ENCODE assay signal across 11 mouse cellular contexts in the genomic region with DNA sequence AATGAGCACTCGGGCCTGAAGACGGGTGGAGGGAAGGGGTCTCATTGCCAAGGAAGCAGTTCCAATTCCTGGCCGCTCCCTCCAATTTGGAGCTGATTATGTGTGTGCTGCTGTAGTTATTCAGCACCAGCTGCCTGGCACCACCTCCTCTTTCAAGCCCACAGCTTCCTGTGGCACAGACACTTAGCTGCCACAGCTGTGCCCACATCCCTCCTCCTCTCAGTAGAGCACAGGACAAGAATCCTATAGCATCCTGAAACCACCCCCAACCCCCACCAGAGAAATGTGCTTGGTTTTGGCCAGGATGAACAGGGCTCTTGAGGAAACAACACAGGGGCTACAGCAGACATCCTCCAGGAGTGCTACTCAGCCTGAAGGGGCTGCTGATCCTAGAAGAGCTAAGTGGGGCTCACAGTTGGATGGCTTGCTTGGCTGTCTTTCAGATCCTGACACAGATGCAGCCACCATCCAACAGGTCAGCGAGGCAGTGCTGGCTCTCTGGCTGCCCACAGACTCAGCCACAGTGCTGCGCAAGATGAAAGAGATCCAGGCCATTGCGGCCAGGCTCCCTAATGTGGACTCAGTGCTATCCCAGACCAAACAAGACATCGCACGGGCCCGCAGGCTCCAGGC. TPM values are rescaled to one million over a fixed set of nuclear protein-coding genes. Genes with fewer than 3 reads are reported as not detected.
DNase-seq lines count a peak whose midpoint lies in the region; ATAC-seq lines count a peak whose summit lies in the region.
"Had no signal": no experiment of that assay in that cellular context is flagged by ENCODE, and none has a peak within 500 bp of the region (broad histone marks: within the 10 kb centered on the region; RNA-seq: fewer than 3 reads in every experiment).

No protein-coding gene starts in this region.

- DNase-seq in layer of hippocampus, adult 11-12 months (ENCODE audit: low spot score): peak; percentile 61
- DNase-seq in layer of hippocampus, adult 18-20 months (ENCODE audit: low spot score in 2 of 2): no peak
- DNase-seq in limb, embryonic 10.5 days (ENCODE audit: low spot score): no peak
- peak; percentile 88 for DNase-seq in telencephalon, adult 2 months (ENCODE audit: low read depth, low spot score)
- no peak for DNase-seq in adrenal gland, postnatal 4 days (ENCODE audit: low spot score in 2 of 2)
- no peak for DNase-seq in adipocyte (ENCODE audit: low spot score)
- DNase-seq: kidney, postnatal 25 days; lung, postnatal 36 days had no signal

- no peak overlapping the region for H3K4me3 ChIP-seq in forebrain, embryonic 15.5 days
- H3K4me3 ChIP-seq in limb, embryonic 10.5 days: no peak overlapping the region
- H3K4me3 ChIP-seq in heart, embryonic 12.5 days: no peak overlapping the region

- peak; percentile 80 for ATAC-seq in forebrain, embryonic 15.5 days (replicated peaks)
- no peak for ATAC-seq in heart, embryonic 12.5 days (ENCODE audit: insufficient number of reproducible peaks, low FRiP score)

- H3K27ac ChIP-seq in forebrain, embryonic 15.5 days (replicated peaks): peak overlapping the region; percentile 77
- 0 out of 2 replicates have a peak overlapping the region, but pooled peaks have one; percentile 36 for H3K27ac ChIP-seq in limb, embryonic 10.5 days
- no peak overlapping the region for H3K27ac ChIP-seq in heart, embryonic 12.5 days (ENCODE audit: poor library complexity, severe bottlenecking)

- H3K27me3 ChIP-seq in forebrain, embryonic 15.5 days: no peaks in the 10 kb centered on the region
- no peaks in the 10 kb centered on the region for H3K27me3 ChIP-seq in limb, embryonic 10.5 days (ENCODE audit: low read depth, poor library complexity, severe bottlenecking)
- H3K27me3 ChIP-seq in heart, embryonic 12.5 days (replicated peaks): peaks cover 14% of the 10 kb centered on the region; the same call in 1 of the 2 replicates

- H3K4me2 ChIP-seq in forebrain, embryonic 15.5 days (replicated peaks): no peak overlapping the region
- H3K4me2 ChIP-seq in heart, embryonic 12.5 days: no peak overlapping the region

- no peak overlapping the region for H3K9ac ChIP-seq in forebrain, embryonic 15.5 days (replicated peaks)
- no peak overlapping the region for H3K9ac ChIP-seq in heart, embryonic 12.5 days

- H3K36me3 ChIP-seq in forebrain, embryonic 15.5 days: no peaks in the 10 kb centered on the region
- H3K36me3 ChIP-seq in limb, embryonic 10.5 days: no peaks in the 10 kb centered on the region
- no peaks in the 10 kb centered on the region for H3K36me3 ChIP-seq in heart, embryonic 12.5 days

- peaks cover 30% of the 10 kb centered on the region for H3K4me1 ChIP-seq in forebrain, embryonic 15.5 days
- peaks cover 12% of the 10 kb centered on the region for H3K4me1 ChIP-seq in limb, embryonic 10.5 days
- H3K4me1 ChIP-seq in heart, embryonic 12.5 days (replicated peaks): peaks cover 45% of the 10 kb centered on the region

- 65% methylated on average over 9 of the region's 9 CpGs for WGBS in forebrain, embryonic 15.5 days
- 79% methylated on average over 9 of the region's 9 CpGs for WGBS in limb, embryonic 10.5 days
- 85% methylated on average over 9 of the region's 9 CpGs for WGBS in heart, embryonic 12.5 days

- no peaks in the 10 kb centered on the region for H3K9me3 ChIP-seq in forebrain, embryonic 15.5 days
- H3K9me3 ChIP-seq in limb, embryonic 10.5 days (replicated peaks): no peaks in the 10 kb centered on the region
- no peaks in the 10 kb centered on the region for H3K9me3 ChIP-seq in heart, embryonic 12.5 days (replicated peaks)

RNA-seq across cellular contexts. Expression of a gene that starts 31.6 kb away (rescaled TPM):
- total RNA-seq in layer of hippocampus, adult 18-20 months (2021): 10 to 100 TPM; 23.5 to 26.6 TPM
- 43.6 and 44.8 TPM in 2 replicates for polyA plus RNA-seq in forebrain, embryonic 15.5 days (2015; fragmentation: Nextera tagmentation; extraction: Ambion mirVana)
- 8.2 and 13.2 TPM in 2 replicates for polyA plus RNA-seq in limb, embryonic 10.5 days (2016; fragmentation: Nextera tagmentation; extraction: Ambion mirVana)
- 1 to 10 TPM; 1.8 to 3.6 TPM for total RNA-seq in adrenal gland, postnatal 4 days (2021)
- 6.9 and 7.1 TPM in 2 replicates for polyA plus RNA-seq in heart, embryonic 12.5 days (2016; fragmentation: Nextera tagmentation; extraction: Ambion mirVana)
- total RNA-seq: MEL had no signal

Comparison
In these comparisons a context has a peak if more than half of its experiments do, and no peak if none do; other contexts are left out.
1. DNase-seq: peak in layer of hippocampus, adult 11-12 months (single experiment) and telencephalon, adult 2 months (single experiment); none in layer of hippocampus, adult 18-20 months (0 of 2), limb, embryonic 10.5 days (single experiment), adrenal gland, postnatal 4 days (0 of 2) and adipocyte (single experiment).